Mouse (Mus musculus) heart, embryonic 10.5 days (tissue): ENCODE data around the gene Ldhd. TPM values are rescaled to one million over a fixed set of nuclear protein-coding genes. Genes with fewer than 3 reads are reported as not detected.

Experiments used
- DNase-seq: peaks from one replicate; pipeline ENCODE4 v3.0.0-alpha.2; 2017; ENCODE audit warnings: low spot score
- H3K27ac ChIP-seq: fragments of 300-500 bp; sonication (generic); 2 replicates; pipeline ENCODE4 v1.5.1; 2016; ENCODE audit warnings: mild to moderate bottlenecking
- H3K27me3 ChIP-seq: fragments of 300-500 bp; sonication (generic); 2 replicates; pipeline ENCODE4 v1.6.1; 2016; ENCODE audit warnings: mild to moderate bottlenecking; ENCODE audit not compliant: poor library complexity, insufficient read depth, severe bottlenecking
- H3K36me3 ChIP-seq: fragments of 300-500 bp; sonication (generic); 2 replicates; pipeline ENCODE4 v1.6.1; 2016; ENCODE audit warnings: mild to moderate bottlenecking, moderate library complexity
- H3K4me1 ChIP-seq: fragments of 300-500 bp; sonication (generic); 2 replicates; pipeline ENCODE4 v1.6.1; 2016; ENCODE audit warnings: mild to moderate bottlenecking
- H3K4me3 ChIP-seq: fragments of 300-500 bp; sonication (generic); 2 replicates; pipeline ENCODE4 v1.5.1; 2016; ENCODE audit warnings: mild to moderate bottlenecking, moderate library complexity
- H3K9me3 ChIP-seq: fragments of 300-500 bp; sonication (generic); 2 replicates; pipeline ENCODE4 v1.6.1; 2016; ENCODE audit warnings: mild to moderate bottlenecking, moderate library complexity
- WGBS: fragments of 180-500 bp; shearing (Covaris S2); methylation state at CpG from one replicate; pipeline ENCODE4 v1.1.7; 2016; 5-methylcytosine and 5-hydroxymethylcytosine counted together
- polyA plus RNA-seq: library from polyadenylated mRNA; unstranded; fragments of >200 nt; fragmentation: Nextera tagmentation; extraction: Ambion mirVana; gene quantifications from 2 replicates; pipeline ENCODE4 v1.2.1, GENCODE M21; 2016

The Ldhd gene
- polyA plus RNA-seq, 1 experiment from 2014 or later, result 0.43 TPM

GRCm38 (mm10) chr8:111599707-111600444 is 30.3 kb downstream of the Ldhd start:
- no peaks in the 10 kb centered on the region for H3K36me3 ChIP-seq
- no peak for DNase-seq
- 68% methylated on average over 9 of the region's 9 CpGs for WGBS
- no peak overlapping the region for H3K27ac ChIP-seq
- no peak overlapping the region for H3K4me3 ChIP-seq
- H3K4me1 ChIP-seq, result peaks cover 41% of the 10 kb centered on the region
- H3K9me3 ChIP-seq, result no peaks in the 10 kb centered on the region
- no peaks in the 10 kb centered on the region for H3K27me3 ChIP-seq

GRCm38 (mm10) chr8:111597310-111597709 is 32.9 kb downstream of the Ldhd start:
- 29% methylated on average over 1 of the region's 1 CpGs for WGBS

DNA sequence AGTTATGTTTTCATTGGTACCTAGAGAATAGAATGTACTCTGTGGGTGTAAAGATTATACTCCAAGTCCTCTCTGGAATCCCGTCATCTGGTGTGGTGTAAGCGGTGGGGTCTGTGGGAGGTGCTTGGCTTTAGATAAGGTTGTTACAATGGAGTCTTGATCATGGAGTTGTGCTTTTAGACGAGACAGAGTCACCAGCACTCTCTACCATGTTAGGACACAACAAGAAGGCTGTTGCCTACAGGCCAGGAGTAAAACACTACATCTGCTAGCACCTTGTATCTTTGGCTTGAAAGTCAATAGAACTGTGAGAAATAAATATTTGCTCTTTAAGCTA is 33.7 kb downstream of the Ldhd start:
- Histone ChIP-seq H3K27ac (peak overlapping the region; percentile 83), H3K9me3 (no peaks in the 10 kb centered on the region), H3K27me3 (no peaks in the 10 kb centered on the region), H3K4me3 (0 out of 2 replicates have a peak overlapping the region, but pooled peaks have one; percentile 8), H3K4me1 (peaks cover 74% of the 10 kb centered on the region), H3K36me3 (no peaks in the 10 kb centered on the region; the same call in 1 of the 2 replicates)
- DNase-seq, result no peak
- WGBS, result 21% methylated on average over 3 of the region's 3 CpGs

More at GRCm38 (mm10) chr8:111597310-111597709, 32.9 kb downstream of the Ldhd start:
- Histone ChIP-seq H3K9me3 (no peaks in the 10 kb centered on the region), H3K4me1 (peaks cover 66% of the 10 kb centered on the region), H3K27me3 (no peaks in the 10 kb centered on the region), H3K27ac (peak overlapping the region; percentile 83), H3K36me3 (no peaks in the 10 kb centered on the region), H3K4me3 (no peak overlapping the region)
- DNase-seq, result no peak

- no peaks in the 10 kb centered on the region; the same call in 1 of the 2 replicates for H3K36me3 ChIP-seq
- peak overlapping the region; percentile 36 for H3K4me3 ChIP-seq
- peak overlapping the region; percentile 83 for H3K27ac ChIP-seq
- 32% methylated on average over 15 of the region's 15 CpGs for WGBS
- DNase-seq, result peak; percentile 85
- H3K9me3 ChIP-seq, result no peaks in the 10 kb centered on the region
- H3K4me1 ChIP-seq, result peaks cover 74% of the 10 kb centered on the region
- no peaks in the 10 kb centered on the region for H3K27me3 ChIP-seq
Observed at GRCm38 (mm10) chr8:111595712-111596484, 34.3 kb downstream of the Ldhd start.

DNA sequence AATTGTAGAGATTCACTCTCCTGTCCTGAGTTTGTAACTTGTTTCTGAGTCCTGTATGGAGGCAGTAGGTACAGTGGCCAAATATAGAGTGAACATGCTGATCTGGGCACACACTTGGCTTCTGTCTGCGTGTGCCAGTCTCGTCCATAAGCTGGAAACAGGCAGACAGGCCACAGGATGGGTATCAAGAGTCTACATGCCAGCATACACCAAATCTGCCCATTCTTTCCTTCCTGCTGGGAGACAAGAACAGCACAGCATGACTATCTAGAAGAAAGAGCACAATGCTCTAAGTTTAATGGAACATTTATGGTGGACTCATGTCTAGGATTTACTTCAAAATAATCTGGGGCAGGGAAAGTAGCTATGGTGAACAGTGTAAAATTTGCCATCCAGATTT is 35.2 kb downstream of the Ldhd start:
- Histone ChIP-seq H3K27me3 (no peaks in the 10 kb centered on the region), H3K4me3 (no peak overlapping the region), H3K36me3 (no peaks in the 10 kb centered on the region; the same call in 1 of the 2 replicates), H3K4me1 (peaks cover 71% of the 10 kb centered on the region), H3K9me3 (no peaks in the 10 kb centered on the region), H3K27ac (peak overlapping the region; percentile 83; the same call in 1 of the 2 replicates)
- DNase-seq, result no peak
- WGBS, result 84% methylated on average over 2 of the region's 2 CpGs

- Histone ChIP-seq H3K27me3 (no peaks in the 10 kb centered on the region), H3K27ac (peak overlapping the region; percentile 83; the same call in 1 of the 2 replicates), H3K36me3 (no peaks in the 10 kb centered on the region; the same call in 1 of the 2 replicates), H3K4me3 (no peak overlapping the region), H3K9me3 (no peaks in the 10 kb centered on the region), H3K4me1 (peaks cover 65% of the 10 kb centered on the region)
- 70% methylated on average over 3 of the region's 3 CpGs for WGBS
- DNase-seq, result no peak
Observed at GRCm38 (mm10) chr8:111594044-111594840, 35.9 kb downstream of the Ldhd start.

DNA sequence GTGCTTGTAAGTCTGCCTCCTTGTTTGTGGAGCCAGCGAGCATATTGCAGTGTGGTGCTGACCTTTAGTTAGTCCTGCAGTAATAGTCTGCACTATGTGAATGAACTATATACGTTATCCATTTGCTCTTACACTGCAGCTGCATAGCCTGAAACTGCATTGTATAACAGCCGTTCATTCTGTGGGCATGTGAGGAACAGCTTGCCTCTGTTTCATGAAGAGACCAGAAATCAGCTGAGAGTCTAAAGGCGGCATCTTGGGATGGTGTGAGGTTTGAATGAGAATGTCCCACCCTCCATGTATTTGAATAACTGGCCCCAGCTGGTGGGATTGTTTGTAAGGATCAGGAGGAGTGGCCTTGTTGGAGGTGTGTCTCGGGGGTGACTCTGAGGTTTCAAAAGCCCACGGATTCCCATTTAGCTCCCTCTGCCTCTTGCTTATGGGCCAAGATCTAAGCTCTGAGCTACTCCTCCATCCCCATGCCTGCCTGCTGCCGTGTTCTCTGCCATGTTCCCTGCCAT is 37.7 kb downstream of the Ldhd start:
- H3K4me3 ChIP-seq, result no peak overlapping the region
- WGBS, result 79% methylated on average over 7 of the region's 7 CpGs
- DNase-seq, result no peak
- H3K4me1 ChIP-seq, result peaks cover 59% of the 10 kb centered on the region
- H3K27ac ChIP-seq, result no peak overlapping the region
- no peaks in the 10 kb centered on the region; the same call in 1 of the 2 replicates for H3K36me3 ChIP-seq
- H3K9me3 ChIP-seq, result no peaks in the 10 kb centered on the region
- H3K27me3 ChIP-seq, result no peaks in the 10 kb centered on the region

DNA sequence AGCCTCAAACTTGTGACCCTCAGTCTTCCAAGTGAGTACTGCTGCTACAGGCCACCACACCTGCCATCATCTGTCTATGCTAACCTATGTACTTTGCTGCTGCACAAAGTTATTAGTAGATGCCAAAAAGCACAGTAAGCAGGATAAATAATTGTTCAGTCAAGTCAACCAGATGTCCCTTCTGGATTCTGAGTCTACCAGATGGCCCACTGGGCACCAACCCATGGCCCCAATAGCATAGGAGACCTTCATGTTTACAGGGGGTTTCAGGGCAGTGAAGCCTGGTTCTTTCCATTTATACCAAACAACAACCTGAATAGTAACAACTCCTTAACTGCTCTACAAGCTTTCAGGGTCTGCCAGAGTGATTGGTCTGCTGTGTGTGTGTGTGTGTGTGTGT is 39.0 kb downstream of the Ldhd start:
- H3K27me3 ChIP-seq, result no peaks in the 10 kb centered on the region
- no peak for DNase-seq
- H3K4me1 ChIP-seq, result peaks cover 46% of the 10 kb centered on the region
- H3K9me3 ChIP-seq, result no peaks in the 10 kb centered on the region
- no peak overlapping the region for H3K4me3 ChIP-seq
- no peaks in the 10 kb centered on the region; the same call in 1 of the 2 replicates for H3K36me3 ChIP-seq
- H3K27ac ChIP-seq, result no peak overlapping the region

GRCm38 (mm10) chr8:111590214-111590613 is 40.0 kb downstream of the Ldhd start:
- Histone ChIP-seq H3K9me3 (no peaks in the 10 kb centered on the region), H3K27me3 (no peaks in the 10 kb centered on the region), H3K4me1 (peaks cover 36% of the 10 kb centered on the region), H3K27ac (no peak overlapping the region), H3K36me3 (no peaks in the 10 kb centered on the region; the same call in 1 of the 2 replicates), H3K4me3 (no peak overlapping the region)
- no peak for DNase-seq
- 75% methylated on average over 3 of the region's 3 CpGs for WGBS

DNA sequence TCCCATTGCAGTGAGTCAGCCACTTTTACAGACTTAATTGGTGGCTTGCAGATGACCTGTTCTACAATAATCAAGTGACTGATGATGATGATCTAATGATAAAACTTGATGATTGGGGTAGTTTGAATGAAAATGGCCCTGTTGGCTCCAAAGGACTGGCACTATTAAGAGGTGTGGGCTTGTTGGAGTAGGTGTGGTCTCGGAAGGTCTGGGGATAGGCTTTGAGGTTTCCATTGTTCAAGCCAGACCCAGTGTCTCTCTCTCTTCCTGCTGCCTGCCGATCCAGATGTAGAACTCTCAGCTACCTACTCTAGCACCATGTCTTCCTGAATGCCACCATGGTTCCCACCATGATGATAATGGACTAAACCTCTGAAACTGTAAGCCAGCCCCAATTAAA is 41.8 kb downstream of the Ldhd start:
- Histone ChIP-seq H3K27me3 (no peaks in the 10 kb centered on the region), H3K36me3 (peaks cover 9% of the 10 kb centered on the region; the same call in 1 of the 2 replicates), H3K4me1 (peaks cover 18% of the 10 kb centered on the region), H3K4me3 (no peak overlapping the region), H3K9me3 (no peaks in the 10 kb centered on the region), H3K27ac (no peak overlapping the region)
- no peak for DNase-seq
- WGBS, result 75% methylated on average over 2 of the region's 2 CpGs

- WGBS, result 85% methylated on average over 1 of the region's 1 CpGs
- no peak for DNase-seq
- Histone ChIP-seq H3K27me3 (no peaks in the 10 kb centered on the region), H3K36me3 (peaks cover 9% of the 10 kb centered on the region; the same call in 1 of the 2 replicates), H3K27ac (no peak overlapping the region), H3K4me3 (no peak overlapping the region), H3K4me1 (peaks cover 11% of the 10 kb centered on the region; the same call in 1 of the 2 replicates), H3K9me3 (no peaks in the 10 kb centered on the region)
Observed at GRCm38 (mm10) chr8:111587545-111588094, 42.6 kb downstream of the Ldhd start.

- DNase-seq, result no peak
- Histone ChIP-seq H3K27me3 (no peaks in the 10 kb centered on the region), H3K4me1 (0 out of 2 replicates have a peak, but pooled peaks cover 3% of the 10 kb centered on the region), H3K9me3 (no peaks in the 10 kb centered on the region), H3K27ac (no peak overlapping the region), H3K4me3 (no peak overlapping the region), H3K36me3 (peaks cover 9% of the 10 kb centered on the region; the same call in 1 of the 2 replicates)
- WGBS, result 88% methylated on average over 3 of the region's 3 CpGs
Observed at GRCm38 (mm10) chr8:111584946-111585345, 45.2 kb downstream of the Ldhd start.
